Mouse (Mus musculus) gastrocnemius, adult 8-10 months (tissue): Measurements from ENCODE around the gene Unc119. TPM values are rescaled to one million over a fixed set of nuclear protein-coding genes. Genes with fewer than 3 reads are reported as not detected.
A peak's percentile ranks its signal among the peaks of the same experiment; 100 is the strongest.

ENCODE experiments used
- DNase-seq, 2 experiments: peaks; one replicate each; pipeline ENCODE4 v3.0.0; 2022; ENCODE audit warnings: low spot score in 2 of 2
- total RNA-seq, 4 experiments: library from RNA; stranded (reverse); gene quantifications; 2 replicates each; pipeline ENCODE4 v1.2.4; 2022

Unc119 gene
- total RNA-seq, 4 experiments from 2014 or later, result 5.3 to 14.9 (median 8.4) TPM

- DNase-seq, result no peak
Observed at GRCm38 (mm10) chr11:78344328-78344889, 1.1 kb downstream of the Unc119 start.

- DNase-seq, result peak; percentile 78 to 80
Observed at GRCm38 (mm10) chr11:78344890-78345715, 1.8 kb downstream of the Unc119 start.

GRCm38 (mm10) chr11:78345801-78346200 lies 2.5 kb downstream of the Unc119 start:
- no peak for DNase-seq

GRCm38 (mm10) chr11:78346326-78347069 lies 3.2 kb downstream of the Unc119 start:
- no peak for DNase-seq

DNA sequence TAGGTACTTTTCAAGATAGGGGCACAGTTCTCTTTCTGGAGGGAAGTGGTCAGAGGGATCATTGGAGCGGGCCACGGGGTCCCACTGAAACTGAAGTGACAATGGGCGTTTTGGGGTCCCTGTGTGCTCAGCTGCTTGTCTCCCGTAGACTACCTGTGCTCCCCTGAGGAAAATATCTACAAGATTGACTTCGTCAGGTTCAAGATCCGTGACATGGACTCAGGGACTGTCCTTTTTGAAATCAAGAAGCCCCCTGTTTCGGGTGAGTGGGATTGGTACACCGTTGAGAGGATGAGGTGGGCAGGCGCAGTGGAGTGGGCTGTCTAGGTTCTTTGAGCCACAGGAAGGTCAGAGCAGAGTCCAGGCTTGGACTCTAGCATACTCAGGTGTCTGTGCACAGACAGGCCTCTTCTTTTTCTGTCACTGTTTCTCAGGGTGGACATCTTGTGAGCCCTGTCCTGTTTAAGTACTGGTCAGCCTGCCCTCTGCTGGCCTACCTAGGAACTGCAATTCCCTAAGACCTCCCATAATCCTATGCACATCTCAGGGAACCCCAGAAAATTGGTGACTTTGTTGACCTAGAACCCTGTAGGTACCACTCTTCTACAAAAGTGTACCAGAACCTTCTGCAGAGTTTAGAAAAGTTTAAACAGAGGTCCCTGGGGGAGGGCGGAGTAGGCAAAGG lies 3.9 kb downstream of the Unc119 start:
- DNase-seq, result peak; percentile 63 to 75

DNA sequence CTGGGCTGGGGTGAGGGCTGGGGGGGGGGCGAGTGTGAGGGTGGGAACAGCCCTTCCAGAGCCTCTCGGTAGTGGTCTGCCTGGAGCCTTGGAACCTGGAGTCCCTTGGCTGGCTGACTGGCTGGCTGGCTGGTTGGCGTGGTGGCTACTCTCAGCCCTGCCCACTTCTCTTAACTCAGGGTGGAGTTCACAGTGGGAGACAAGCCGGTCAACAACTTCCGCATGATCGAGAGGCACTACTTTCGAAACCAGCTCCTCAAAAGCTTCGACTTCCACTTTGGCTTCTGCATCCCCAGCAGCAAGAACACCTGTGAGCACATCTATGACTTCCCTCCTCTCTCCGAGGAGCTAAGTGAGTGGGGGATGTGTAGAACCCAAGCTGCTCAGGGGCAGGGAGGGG lies 4.6 kb downstream of the Unc119 start:
- DNase-seq, result no peak

- DNase-seq, result no peak
Observed at GRCm38 (mm10) chr11:78348474-78348873, 5.2 kb downstream of the Unc119 start.

- DNase-seq, result no peak
Observed at GRCm38 (mm10) chr11:78349441-78350358, 6.4 kb downstream of the Unc119 start.

DNA sequence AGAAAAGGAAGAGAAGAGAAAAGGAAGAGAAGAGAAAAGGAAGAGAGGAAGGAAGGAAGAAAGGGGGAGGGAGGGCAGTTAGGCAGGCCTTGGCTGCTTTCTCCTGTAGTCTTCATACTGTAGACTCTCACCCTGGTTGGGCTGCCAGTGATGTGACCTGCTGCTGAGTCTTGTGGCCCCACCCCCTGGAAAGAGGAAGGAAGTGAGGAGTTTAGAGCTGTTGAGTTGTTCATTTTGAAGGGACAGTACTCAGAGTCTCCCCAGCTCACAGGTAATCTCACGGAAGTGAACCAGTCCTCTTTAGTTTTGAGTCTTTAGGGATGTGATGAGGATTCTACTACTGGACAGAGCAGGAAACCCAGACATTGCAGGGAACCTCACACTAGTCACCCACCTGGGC lies 9.8 kb downstream of the Unc119 start:
- no peak for DNase-seq

DNA sequence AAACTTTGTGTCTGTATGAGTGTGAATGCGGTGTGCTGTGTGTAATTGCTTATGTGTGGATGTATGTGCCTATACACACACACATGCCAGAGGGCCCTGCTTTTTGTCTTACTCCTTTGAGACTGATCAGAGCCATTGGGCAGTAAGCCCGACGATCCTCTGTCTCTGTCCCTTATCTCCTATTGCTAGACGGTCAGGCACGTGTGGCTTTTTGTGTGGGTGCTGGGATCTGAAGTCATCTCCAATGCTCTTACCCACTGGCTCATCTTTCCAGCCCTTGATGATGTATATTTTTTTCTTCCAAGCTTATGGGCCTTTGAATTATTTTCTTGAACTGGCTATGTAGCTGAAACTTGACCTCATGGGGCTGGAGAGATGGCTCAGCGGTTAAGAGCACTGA lies 11.6 kb downstream of the Unc119 start:
- no peak for DNase-seq

DNA sequence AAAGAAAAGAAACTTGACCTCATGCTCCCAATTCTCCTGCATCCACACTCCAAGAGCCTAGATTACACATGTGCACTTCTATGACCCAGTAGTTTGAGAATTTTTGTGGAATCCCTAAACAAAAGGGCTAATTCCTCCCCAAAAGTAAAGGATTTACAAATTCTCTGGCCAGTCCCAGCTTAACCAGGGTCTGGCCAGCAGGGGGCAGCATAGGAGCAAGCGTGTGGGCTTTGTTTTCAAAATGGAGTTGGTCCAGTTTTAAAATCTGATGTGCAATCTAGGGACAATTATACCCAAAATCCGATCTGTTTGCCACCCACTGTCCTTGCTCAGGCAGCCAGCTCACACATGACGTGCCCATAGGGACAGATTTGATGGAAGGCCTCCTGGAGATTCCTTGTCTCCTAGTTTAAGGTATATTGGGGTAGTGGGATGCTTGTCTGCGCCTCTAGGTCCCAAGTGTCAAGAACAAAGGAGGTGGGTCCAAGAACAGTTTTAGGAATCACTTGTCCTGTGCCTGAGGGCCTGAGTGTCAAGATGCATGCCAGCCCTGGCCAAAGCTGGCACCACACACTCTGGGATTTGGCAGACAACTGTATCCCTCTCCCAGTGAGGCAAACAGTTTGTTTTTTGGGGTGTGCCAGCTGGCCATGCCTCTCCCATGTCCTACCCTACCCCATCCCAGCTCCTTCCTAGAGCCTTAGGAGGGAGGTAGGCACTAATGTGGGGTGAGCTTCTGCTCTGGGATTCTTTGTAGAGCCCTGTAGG lies 12.4 kb downstream of the Unc119 start:
- DNase-seq, result no peak

DNA sequence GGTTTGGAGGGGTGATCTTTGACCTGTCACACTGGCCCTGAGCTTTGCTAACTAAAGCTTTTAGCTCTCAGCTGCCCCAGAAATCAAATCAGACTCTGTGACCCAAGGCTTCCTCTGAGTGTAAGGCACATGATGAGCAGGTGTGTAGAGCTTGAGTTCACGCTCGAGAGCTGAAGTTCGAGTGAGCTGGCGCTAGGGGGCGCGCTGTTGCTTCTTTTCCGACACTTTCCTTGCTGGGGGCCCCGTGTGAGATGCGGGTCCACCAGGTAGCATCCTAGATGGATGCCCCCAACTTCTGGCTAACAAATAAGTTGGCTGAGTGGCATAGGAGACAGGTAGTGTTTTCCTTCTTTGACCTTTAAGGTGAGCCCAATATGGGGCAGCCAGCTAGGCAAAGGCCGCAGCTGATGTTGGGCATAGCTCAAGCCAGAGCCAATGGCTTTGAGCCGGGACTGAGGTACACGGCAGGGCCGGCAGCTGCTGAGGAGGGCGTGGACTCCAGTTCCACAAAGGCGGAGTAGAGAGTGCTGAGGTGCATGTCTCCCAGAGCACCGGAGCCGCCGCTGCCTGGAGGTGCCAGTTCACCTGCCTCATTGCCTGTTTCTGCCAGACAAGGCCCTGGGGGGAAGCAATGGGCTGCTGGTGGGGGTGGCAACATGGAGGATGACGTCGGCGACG lies 15.2 kb downstream of the Unc119 start:
- no peak for DNase-seq

DNA sequence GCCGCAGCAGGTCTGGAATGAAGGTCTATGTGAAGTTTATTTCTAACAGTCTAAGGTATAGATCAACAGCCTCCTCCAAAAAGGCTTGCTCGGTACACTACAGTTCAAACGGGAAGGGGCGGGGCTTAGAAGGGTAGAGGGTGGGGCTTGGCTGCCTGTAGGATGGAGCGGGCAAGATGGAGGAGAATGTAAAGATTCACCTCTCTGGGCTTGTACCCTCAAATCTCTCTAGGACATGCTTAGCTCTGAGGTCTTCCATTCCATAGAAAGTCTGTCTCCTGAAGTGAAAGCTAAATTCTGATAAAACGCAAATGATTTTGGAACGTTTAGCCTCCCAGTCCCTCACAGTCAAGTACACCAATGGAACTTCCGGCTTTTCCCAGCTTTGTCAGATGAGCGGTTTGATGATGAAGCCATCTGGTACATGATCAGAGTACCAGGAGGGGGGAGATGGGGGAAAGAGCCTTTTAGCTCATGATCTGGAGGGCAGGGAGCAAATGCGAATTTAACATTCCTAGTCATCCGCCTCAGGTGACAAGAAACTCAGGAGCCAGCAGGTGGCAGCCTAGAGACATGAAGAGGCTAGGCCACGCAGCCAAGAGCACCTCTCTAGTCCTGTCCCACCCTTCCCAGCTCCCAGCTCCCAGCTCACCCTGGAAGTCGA lies 17.0 kb downstream of the Unc119 start:
- peak in 1 of 2 experiments; percentile 49 for DNase-seq

DNA sequence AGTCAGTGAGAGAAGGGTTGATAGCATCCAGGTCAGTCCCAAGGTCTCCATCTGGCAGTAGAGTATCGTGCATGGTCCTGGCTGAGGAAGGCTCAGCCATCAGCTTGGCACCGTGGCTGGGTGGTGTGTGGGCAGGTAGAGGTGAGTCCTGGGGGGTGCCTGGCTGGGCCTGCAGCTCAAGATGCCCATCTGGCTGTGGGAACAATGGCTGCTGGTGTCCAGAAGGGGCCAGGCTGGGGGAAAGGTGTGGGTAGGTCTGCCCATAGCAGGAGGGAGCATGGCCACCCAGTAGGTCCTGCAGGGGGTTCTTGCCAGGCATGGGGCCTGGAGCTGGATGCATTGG lies 17.5 kb downstream of the Unc119 start:
- DNase-seq, result no peak

DNA sequence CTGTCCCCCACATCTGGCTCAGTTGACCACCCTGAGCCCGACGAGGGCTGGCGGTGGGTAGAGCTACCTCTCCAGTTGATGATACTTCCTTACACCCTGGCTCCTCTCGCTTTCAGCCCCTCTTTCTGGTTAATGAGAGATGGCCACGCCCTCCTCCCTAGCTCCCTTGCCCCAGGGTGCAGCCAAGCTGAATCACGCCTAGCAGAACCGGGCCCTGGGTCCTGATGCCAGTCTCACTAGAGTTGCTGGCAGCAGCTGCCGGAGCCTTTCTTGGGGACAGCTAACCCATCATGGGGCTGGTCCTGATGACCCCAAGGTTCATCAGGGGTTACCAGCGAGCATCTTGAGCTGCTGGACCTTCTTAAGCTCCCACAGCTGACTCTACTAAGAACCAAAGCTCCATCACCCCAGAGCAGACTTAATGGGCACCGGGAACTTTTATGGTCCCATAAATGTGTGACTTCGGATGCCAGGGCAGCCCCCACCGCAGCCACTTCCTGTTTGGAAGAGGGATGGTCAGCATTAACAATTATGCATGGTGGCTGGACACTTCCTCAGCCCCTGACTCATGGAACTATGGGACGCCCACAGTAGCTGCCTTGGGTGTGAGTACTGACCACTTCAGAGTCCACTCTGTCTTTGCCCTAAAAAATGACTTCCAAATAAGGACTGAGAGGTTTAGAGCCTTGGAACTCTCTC lies 20.2 kb downstream of the Unc119 start:
- DNase-seq, result no peak

DNA sequence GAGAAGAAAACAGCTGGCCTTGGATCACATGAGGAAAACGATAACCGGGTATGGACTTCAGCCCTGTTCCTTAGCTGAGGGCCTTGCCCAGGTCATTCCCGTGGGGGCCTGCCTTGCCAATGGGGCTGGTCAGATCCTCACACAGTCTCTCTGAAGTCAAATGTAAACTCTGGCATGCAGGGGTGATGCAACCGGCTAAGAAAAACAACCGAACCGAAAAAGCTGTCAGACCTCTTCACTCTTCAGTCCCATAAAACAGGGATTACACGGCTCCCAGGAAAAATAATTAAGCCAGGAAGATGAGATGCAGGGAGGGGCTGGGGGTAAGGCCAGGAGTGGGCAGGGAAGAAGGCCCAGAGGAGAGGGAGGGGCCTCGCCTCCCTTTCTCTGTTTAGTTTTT lies 20.8 kb downstream of the Unc119 start:
- DNase-seq, result no peak

DNA sequence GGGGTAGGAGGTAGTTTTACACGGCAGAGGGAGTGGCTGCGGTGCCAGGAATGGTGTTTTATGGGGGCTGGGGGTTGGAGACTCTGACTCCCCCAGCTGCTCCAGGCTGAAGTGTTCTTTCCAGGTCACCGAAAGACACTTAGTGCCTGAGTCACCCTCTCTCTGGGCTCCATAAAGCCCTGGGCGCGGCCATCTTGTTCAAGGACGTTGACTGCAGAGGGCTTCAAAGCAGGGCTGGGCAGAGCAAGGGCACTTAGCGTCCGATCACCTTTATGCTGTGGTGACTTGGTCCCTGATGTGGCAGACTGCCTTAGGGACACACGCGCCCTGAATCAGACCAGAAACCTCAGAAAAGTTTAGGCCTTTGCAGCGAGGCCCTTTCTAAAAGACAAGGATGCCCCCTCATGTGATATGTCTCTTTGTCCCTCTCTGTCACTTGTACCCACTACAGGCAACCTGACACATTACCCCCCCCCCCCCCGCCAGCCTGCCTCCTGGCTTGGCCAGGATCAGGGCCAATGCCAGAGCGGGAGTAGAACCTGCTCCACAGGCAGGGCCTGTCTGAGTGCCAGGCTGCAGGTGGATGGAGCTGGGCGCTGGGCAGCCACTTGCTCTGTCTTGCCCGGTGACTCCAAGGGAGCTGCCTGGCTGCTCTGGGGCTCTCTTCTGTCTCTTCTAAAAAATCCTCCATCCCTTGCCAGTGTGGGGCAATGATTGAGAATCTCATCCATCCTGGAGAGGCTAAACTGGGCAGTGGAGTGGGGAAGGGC lies 24.4 kb downstream of the Unc119 start:
- no peak for DNase-seq

GRCm38 (mm10) chr11:78370389-78370788 lies 27.1 kb downstream of the Unc119 start:
- no peak for DNase-seq
